Mouse (Mus musculus): ENCODE data around the gene Atg7.

Atg7 gene

DNA sequence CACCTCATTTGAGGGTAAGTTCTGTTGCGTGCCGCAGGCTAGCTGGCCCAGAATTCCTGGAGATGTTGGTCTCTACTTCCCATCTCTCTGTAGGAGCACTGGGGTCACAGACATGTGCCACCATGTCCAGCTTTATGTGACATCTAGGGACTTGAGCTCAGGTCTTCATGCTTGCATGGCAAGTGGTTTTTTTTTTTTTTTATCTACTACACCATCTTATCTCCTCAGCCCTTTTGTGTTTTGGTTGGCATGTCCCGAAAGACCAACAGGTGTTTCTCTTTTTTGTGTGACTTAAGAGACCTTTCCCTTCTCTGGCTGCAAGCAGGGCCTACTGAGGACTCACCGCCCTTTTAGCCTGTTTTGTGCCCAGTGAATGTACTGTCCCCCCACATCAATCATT is 213.6 kb downstream of the Atg7 start:
- DNase-seq (ENCODE audit: low spot score): no peak

DNA sequence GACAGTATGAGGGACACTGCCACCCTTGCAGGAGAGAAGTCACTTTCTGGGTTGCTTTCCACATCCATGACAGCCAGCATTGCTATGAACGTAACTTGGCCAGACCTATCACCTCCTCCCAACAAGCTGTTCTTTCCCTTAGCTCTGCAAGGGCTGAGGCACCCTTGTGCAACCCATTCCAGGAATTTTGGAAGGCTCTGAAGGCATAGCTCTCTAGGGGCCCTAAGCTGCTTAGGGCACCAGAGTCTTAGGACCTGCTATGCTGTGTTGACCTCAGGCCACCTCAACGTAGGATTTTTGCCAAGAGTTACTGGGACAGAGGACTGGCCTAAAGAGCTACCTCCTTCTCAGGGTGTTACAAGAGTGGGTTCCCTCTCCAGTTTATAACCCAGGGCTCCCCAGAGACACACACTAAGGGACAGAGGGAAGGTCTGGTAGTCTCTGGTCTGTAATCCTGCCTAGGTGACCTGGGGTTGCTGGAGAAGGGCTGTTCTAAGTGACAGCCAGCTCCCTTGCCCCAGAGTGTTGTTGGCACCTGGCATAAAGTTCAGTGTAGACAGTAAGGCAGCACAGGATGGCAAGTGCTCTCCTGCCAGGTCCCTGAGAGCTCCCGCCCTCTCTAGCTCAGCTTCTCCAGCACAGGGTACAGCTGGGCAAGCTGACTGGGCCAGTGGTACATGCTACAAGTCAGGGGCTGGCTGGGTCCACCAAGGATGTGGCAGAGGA is 215.3 kb downstream of the Atg7 start:
- DNase-seq (ENCODE audit: low spot score): no peak

DNA sequence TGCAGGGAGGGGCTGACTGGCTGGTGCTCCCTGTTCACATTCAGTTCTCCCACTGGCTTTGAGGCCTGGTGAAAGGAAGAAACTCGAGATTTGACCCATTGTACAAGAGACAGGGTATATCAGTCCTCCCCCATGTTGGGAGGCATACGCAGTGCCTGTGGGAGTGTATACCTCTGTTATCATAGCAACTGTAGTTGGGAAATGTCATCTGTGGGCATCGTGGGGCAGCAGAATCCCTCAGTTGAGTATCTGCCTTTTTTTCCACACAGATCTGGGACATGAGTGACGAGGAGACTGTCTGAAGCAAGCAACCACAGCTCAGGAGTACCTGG is 215.8 kb downstream of the Atg7 start:
- no peak for DNase-seq (ENCODE audit: low spot score)

DNA sequence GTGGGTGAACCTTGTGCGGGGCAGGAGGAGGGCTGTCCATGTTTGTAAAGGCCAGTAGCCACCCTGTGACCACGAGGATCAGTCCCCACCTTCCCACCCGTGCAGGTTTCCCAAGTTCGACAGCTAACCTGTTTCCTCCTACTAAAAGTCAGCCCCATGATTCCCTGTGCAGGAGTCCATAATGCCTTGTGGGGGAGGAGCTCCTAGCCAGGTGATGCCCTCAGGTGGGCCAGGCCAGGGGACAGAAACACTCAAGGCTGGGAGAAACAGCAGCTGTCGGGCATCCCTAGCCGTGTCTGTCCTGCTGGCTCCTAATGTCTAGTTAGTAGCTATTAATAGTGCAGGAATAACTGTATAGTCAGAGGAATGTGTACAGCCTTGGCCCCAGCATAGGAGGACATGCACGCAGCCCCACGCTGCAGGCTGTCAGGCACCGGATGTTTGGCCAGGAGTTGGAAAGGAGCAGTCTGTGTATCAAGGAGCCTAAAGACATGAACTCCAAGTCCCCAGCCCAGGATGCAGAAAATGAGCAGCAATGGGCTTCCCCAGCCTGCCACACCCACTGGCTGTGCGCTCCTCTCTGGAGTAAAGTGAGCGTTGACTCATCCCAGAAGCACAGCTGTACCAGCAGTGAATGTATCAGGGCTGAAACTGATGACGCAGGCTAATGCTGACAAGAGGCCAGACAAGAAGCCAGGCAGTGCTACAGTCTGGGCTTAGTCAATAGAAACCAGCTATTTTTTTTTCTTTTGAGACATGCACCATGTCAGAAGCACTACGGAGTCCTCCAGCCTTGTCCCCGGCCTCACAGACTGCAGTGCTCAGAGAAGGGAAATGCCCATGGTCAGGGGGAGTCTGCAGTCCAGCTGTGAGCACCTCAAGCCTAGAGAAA is 218.0 kb downstream of the Atg7 start:
- DNase-seq (ENCODE audit: low spot score): no peak

- DNase-seq (ENCODE audit: low spot score): no peak
Observed at GRCm38 (mm10) chr6:114861591-114861990, 218.7 kb downstream of the Atg7 start.

DNA sequence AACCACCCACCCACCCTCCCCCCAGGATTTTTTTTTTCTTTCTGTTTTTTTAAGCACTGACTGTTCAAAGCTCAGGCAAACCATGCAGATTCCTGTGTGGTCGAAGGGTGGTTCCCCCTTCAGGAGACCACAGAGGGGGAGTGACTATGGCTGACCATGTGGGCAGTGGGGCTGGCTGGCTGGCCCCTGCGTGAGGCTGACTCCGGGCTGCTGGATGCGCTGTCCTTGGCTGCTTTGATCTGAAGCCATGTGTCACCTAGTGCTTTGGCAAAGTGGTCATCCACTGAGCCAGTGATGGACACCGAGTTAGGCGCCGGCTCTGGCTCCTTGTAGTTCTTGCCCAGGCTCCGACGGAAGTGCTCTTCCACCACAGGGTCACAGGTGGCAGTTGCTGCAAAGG is 219.1 kb downstream of the Atg7 start:
- no peak for DNase-seq (ENCODE audit: low spot score)

GRCm38 (mm10) chr6:114863501-114863900 is 220.6 kb downstream of the Atg7 start:
- no peak for DNase-seq (ENCODE audit: low spot score)

- DNase-seq (ENCODE audit: low spot score): no peak
Observed at GRCm38 (mm10) chr6:114864421-114864820, 221.5 kb downstream of the Atg7 start.

DNA sequence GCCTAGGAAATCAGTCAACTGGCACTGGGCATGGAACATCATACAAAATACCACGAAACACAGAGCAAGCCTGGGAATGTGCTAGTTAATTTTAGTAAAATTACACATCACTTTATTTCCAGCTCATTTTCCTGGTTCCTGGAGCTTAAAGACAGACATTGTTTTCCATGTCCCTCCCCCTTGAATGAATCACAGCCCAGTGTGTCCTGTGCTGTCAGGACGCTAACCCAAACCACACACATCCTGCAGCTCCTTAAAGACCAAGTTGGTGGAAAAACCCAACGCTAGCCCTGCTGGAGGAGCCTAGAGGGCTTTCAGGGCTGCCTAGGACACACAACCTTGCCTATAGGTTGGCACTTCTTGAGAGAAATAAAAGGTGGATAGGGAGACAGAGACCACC is 223.2 kb downstream of the Atg7 start:
- DNase-seq (ENCODE audit: low spot score): no peak

GRCm38 (mm10) chr6:114866619-114867018 is 223.7 kb downstream of the Atg7 start:
- no peak for DNase-seq (ENCODE audit: low spot score)

GRCm38 (mm10) chr6:114868656-114869055 is 225.8 kb downstream of the Atg7 start:
- DNase-seq (ENCODE audit: low spot score): no peak

DNA sequence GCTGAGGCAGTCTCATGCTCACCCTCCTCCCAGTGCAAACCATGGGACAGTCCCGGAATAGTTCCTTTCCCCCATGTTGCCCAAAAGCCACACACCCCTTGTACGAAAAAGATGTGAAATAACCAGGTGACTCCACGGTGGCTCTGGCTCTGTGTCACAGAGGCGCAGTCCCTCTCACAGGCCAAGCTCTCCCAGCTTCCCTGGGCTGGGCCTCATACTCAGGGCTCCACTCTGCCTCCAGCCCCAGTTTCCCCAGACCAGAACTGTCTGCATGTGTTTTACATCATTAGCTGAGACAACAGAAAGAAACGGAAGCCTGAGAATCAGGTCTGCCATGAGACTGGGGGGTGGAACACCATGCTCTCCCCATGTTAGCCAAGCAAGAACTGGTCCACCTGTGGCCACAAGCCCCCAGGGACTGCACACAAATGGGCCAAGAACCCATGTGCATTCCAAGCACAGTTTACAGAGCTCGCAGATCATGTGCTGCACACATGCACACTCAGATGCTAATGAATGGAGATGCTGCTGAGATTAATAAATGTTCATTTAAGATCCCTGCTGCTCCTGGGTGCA is 226.7 kb downstream of the Atg7 start:
- no peak for DNase-seq (ENCODE audit: low spot score)

- no peak for DNase-seq (ENCODE audit: low spot score)
Observed at GRCm38 (mm10) chr6:114871010-114871660, 228.2 kb downstream of the Atg7 start.

DNA sequence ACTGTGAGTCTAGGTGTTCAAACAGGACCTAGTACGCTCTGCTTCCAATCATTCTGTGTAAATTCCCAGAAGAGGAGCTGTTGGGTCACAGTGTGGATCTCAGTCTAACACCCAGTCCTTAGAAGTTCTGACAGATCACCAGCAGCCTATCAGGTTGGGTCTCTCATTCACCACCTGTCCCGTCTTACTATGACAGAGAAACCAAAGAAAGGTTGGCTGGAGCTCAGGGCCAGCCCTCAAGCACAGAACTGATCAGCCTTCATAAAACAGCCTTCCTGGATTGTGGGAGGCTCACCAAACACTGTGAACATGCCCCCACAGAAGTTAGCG is 230.9 kb downstream of the Atg7 start:
- DNase-seq (ENCODE audit: low spot score): no peak

GRCm38 (mm10) chr6:114874138-114874928 is 231.4 kb downstream of the Atg7 start:
- DNase-seq (ENCODE audit: low spot score): peak; percentile 58

DNA sequence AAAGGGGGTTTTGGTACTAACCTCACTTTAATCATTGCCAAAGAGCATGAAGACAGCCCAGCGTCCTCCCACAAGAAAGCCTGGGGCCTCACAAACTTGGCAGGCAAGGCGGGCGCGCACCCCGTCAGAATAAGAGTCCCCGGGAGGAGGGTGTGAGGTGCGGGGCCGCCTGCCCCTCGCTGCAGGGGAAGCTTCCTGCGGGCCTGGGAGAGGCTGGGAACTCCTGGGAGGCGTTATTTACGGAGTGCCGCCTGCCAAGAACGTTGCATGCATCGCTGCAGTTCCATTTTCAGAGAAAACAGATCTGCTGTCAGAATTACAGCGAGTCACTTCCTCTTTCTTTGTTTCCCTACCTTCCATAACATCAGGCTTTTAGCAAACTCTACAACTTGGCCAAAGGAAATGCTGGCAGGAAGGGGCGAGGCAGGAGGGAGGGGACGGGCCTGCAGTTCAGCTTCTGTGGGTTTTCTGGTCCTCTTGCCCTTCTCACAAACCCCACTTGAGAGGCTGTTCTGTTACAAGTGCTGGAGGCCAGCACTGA is 232.2 kb downstream of the Atg7 start:
- peak; percentile 88 for DNase-seq (ENCODE audit: low spot score)

DNA sequence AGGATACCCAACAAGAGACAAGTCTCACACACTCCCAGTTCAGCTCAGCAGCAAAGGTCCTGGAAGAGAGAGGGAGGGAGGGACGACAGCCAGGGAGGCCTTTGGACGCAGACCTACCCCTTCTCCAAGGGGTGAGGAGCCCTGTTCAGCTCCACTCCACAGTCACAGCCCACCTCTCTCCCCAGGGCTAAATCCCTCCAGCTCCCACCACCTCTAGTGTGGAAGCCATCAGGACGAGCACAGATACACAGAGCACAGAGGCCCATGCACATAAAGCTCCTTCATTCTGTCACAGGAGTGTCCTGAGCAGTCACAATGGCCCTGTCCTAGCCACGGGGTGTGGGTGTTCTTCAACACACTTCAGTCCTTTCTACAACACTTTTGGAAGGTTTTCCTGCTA is 233.1 kb downstream of the Atg7 start:
- DNase-seq (ENCODE audit: low spot score): no peak

- no peak for DNase-seq (ENCODE audit: low spot score)
Observed at GRCm38 (mm10) chr6:114876546-114876945, 233.6 kb downstream of the Atg7 start.

DNA sequence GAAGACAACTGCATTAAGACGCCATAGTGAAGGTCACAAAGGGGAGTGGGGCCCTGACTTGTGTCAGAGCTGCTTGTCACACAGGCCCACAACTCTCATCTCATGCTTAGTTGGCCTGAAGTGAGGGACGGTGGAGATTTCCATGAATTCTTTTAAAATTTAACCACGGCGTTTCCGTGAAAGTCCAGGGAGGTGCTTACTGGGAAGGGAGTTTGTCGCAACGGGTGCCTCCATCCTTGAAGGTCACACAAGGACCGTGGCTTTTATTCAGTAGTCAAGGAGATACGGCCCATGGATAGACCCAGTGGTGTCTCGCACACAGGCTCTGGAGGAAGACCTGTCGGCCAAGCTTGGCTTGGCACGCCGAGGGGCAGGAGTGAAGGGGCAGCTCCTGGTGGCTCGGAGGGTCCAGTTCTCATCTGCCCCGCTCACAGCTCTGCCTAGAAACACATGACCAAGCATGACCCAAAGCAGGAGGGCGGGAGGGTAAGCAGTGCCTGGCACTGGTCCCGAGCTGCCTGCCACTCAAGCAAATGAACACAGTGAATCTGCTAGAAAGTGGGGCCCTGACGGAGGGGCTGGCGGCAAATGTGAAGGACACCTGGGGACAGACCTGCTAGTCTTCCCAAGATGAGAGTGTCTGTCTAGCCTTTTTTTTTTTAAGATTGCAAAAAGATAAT is 236.1 kb downstream of the Atg7 start:
- DNase-seq (ENCODE audit: low spot score): no peak

DNA sequence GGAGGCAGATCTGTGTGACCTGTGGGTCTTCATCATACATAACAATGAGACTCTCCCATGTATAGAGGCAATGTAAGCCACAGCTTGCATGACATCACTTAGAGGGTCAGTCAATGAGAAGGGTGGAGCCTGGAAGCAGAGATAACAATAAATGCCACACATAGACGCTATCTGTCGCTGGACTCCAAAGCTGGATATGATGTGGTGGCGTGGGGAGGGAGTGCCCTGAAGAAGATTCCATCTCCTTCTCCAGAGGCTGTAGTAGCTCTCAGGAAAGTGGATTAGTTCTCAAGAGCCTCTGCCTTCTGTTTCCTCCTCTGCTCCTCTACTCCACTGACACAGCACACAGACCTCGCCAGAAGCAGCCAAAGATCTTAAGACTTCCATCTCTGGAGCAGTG is 237.9 kb downstream of the Atg7 start:
- DNase-seq (ENCODE audit: low spot score): no peak

DNA sequence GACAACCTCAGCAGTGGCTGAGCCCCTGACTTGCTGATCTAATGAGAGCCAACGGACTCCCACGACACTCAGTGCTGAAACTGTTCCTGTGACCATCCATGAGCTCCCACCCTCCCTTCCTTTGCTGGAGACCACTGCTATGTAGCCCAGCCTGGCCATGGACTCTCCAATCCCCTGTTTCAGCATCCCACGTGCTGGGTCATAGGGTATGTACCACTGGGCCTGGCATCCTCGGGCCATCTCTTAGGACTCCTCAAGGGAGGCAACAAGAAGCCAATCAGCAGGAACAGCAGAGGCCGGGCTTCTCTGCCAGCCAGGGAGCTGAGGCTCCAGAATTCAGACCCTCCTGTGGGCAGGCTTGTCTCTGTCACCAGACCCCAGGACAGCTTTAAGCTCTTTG is 239.3 kb downstream of the Atg7 start:
- no peak for DNase-seq (ENCODE audit: low spot score)
